Mouse (Mus musculus): ENCODE measurements at regions not wholly inside any gene's neighbourhood (a gene's known extent, or its start where the extent isn't known, plus 50 kb on each side); places are given as distances from the start of the nearest gene placed in this dataset.

DNA sequence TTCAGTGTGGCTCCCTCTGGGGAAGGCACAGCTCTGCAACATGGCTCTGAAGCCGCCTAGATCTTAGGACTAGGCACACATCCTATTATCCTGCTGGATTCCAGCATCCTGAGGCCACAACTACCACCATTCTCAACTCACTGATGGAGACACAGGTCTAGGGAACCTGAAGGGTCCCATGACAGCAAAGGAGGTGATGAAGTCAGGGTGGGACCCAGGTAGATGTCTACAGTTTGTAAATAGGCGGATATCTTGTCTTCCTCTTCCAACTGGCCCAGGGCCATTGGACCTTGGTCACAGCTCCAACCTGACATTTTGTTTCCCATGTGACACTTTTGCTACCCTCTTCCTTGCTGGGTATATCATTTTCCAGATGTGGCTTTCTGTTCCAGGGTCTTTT, 106.4 kb downstream of the Vapb start:
- no peak for DNase-seq

DNA sequence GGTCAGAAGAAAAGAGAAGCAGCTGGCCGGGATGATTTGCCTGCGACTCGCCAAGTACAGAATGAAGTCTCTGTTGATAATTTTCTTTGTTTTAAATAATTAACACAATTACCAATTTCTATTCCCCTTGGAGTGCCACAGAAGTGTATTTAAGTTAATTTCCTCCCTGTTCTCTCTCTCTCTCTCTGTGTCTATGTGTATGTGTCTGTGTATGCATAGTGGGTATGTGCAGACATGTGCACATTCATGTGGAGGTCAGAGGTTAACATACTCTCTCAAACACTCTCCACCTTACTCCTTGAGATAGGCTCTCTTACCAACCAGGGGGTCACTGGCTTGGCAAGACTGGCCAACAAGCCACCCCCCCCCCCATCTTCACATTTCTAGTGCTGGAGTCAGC, 107.2 kb downstream of the Vapb start:
- DNase-seq: no peak

DNA sequence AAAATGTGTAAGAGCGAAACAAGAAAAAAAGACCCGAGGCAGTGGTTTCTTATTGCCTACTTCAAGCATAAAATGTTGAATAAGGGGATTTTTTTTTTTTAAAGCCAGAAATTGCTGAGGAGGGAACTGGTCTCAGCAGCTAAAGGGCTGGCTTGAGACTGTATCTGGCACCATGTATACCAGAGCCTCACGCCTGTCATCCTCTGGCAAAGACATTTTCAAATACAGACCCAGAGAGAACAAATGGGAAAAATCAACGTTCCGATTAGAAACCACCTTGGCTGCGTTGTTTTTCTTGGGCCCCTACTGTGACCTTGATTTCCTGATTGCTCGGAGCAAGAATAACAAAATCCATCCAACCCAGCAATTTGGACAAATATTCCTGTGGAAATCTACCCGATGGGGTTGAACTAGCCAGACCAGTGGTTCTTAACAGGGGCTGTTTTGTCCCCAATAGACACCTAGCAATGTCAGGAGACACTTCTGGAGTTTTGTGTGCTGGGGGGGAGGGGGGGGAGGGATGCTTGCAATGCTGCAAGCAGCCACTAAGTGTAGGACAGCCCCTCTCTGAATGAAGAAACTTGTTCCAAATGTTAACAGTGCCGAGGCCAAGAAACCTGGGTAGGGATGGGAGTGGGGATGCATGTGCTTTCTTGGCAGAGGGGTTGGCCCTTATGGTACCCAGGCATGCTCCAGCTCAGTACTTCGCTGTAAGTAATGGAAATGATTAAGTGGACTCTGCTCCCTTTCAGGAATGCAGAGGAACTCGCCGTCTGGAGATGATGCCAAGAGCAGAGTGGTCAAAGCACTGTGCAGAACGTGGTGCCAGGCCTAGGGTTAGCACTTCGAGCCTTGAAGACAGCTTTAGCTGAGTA, 108.1 kb downstream of the Vapb start:
- DNase-seq: no peak

DNA sequence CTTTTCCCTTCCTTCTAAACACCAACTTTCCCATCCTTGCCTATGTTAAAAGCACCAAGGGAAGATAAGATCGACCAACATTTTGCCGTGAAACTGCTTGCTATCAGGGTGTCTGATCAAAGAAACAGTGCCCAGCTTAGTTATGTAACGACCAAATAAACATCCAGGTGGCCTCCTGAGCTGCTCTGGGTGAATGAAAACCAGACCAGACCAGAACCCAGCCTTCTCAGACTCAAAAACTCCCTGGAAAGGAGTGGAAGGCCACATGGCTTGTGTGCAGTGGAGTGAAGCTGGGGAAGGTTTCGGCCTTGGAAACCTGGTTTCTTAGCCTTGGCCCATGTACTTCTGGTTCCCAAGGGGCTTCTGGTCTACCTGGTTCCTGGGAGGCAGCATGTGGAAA, 113.7 kb downstream of the Vapb start:
- no peak for DNase-seq

DNA sequence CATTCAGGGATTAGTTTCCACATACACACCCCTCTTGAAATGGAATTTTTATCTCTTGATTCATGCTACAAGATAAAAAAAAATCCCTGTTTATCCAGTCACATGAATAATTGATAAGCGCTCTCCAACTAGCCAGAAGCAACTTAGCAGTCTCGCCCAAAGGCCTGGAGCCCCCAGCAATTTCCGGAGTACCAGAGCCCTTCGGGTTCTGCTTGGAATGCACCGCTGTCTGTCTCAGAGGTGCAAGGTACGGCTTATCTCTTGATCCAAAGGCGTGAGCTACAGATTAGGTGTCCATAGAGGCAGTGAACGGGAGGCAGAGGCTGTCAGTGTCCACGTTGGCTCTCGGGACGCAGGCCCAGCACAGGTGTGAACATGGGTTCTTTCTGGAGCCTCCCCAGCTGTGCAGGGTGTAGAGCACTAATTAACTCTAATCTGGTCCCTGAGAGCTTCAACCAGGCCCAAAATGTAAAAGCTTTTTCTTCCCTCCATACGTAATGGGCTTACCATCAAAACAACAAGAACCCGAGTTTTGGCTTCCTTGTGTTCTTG, 116.9 kb downstream of the Vapb start:
- DNase-seq: peak; percentile 13 to 22

DNA sequence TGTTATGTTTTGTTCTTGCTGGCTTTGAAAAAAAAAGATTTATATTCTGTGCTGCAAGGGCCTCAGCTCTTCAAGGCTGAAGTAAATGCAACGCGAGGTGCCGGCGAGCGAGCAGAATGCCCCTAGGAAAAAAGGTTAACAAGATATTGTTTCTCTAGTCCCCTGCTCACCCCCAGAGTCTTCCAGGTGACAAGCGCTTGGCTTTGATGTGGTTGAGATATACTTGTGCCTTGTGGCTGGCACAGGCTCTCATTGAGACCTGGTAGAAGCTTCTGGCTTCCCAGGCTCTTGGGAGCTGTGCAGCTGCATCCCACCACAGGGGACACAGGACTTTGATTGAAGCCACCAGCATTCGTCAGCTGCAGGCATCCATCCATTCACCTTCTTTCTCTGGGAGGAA, 117.5 kb downstream of the Vapb start:
- DNase-seq: peak; percentile 63 to 79

DNA sequence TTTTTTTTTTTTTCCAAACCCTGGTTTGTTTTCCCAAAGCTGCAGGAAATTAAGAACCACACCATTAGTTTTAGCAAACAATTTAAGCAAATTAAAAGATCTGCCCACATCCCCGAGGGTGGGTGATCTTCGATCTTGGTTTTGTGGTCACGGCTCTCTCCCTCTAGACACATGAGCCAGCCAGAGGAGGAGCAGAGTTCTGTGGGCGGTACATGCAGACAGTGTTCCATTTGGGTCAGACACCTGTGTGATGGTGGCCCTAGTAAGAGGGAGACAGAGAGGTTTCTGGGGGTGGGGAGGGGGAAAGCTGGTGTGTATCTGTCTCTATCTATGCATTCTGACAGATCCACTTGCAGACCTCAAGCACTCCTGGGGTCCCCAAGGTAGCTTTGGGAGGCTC, 118.0 kb downstream of the Vapb start:
- peak; percentile 48 to 64 for DNase-seq

DNA sequence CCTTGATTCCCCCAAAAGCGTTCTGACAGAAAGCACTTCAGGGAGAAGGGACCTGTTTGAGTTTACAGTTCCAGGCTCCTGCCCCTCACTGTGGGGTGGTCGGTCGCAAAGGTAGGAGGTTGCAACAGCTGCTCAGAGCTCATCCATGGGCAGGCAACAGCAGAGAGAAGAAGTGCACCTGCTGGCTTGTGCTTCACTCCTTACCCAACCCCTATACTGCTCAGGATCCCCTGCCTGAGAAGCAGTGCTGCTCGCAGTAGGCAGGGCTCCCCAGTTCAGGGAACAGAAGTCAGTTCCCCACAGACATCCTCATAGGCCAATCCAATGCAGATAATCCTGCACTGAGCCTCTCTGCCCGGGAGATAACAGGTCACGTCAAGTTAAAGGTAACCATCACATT, 119.7 kb downstream of the Vapb start:
- peak; percentile 17 to 46 for DNase-seq

DNA sequence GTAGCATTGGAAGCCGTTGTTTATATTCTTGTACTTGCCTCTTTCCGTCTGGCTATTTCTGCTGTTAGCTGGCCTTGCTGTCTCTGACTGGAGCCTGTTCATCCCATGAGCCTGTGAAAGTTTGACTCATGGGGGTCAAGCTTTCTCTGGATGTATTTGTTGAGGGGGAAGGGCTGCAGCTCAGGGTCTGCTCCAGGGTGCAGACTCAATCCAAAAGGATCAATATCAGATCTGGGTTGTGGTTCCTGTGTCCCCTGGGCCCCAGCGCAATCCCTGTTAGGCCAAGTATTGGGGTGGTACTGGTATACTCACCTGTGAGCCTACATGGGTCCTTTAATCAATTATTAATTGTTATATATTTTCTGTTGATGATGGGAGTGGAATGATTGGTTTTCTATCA, 135.7 kb downstream of the Vapb start:
- no peak for DNase-seq
